Mouse (Mus musculus) CH12.LX (cell line): ENCODE results near the gene Fam20b. TPM values are rescaled to one million over a fixed set of nuclear protein-coding genes. Genes with fewer than 3 reads are reported as not detected.

ENCODE experiments used
- DNase-seq: peaks from one replicate; pipeline ENCODE4 v3.0.0-alpha.2; 2013; ENCODE audit errors: extremely low read depth
- H3K27ac ChIP-seq: 2 replicates; pipeline ENCODE4 v1.5.1; 2012; ENCODE audit warnings: low read depth, mild to moderate bottlenecking, control low read depth, moderate library complexity; ENCODE audit not compliant: insufficient read depth
- H3K27me3 ChIP-seq: replicated peaks from 2 replicates; pipeline ENCODE3; 2012; ENCODE audit warnings: inconsistent platforms
- H3K36me3 ChIP-seq, 2 experiments: replicated peaks in 1 of 2; 2 replicates each; pipeline versions ENCODE3 to v1.6.1; 2012; ENCODE audit warnings: inconsistent platforms in 1 of 2, low read length in 1 of 2, mild to moderate bottlenecking in 1 of 2, mixed read lengths in 1 of 2, moderate library complexity in 1 of 2; ENCODE audit not compliant: control insufficient read depth in 1 of 2, insufficient read depth in 1 of 2
- H3K4me1 ChIP-seq, 2 experiments: 2 replicates each; pipeline ENCODE4 v1.6.1; 2012; ENCODE audit warnings: inconsistent platforms in 1 of 2, moderate library complexity in 1 of 2; ENCODE audit not compliant: insufficient read depth in 2 of 2, control insufficient read depth in 1 of 2
- H3K4me2 ChIP-seq: 2 replicates; pipeline ENCODE4 v1.6.1; 2012; ENCODE audit warnings: low read depth, mild to moderate bottlenecking, control low read depth; ENCODE audit not compliant: poor library complexity, insufficient read depth, severe bottlenecking
- H3K4me3 ChIP-seq, 3 experiments: fragments of 150-350 bp in 1 of 3; sonication (generic) in 1 of 3; replicated peaks in 1 of 3; 2 replicates each; pipeline versions ENCODE3 to v1.5.1; 2011 to 2012; ENCODE audit warnings: low read depth in 2 of 3, low read length in 2 of 3, mild to moderate bottlenecking in 2 of 3, moderate library complexity in 2 of 3, control low read depth in 1 of 3, improper control_type of control experiment in 1 of 3, inconsistent platforms in 1 of 3, mixed read lengths in 1 of 3; ENCODE audit not compliant: poor library complexity in 1 of 3
- H3K79me2 ChIP-seq: replicated peaks from 2 replicates; pipeline ENCODE4 v1.6.1; 2012; ENCODE audit warnings: mild to moderate bottlenecking, moderate library complexity; ENCODE audit not compliant: control insufficient read depth, poor library complexity, insufficient read depth, severe bottlenecking; ENCODE audit errors: extremely low read depth
- H3K9ac ChIP-seq: 2 replicates; pipeline ENCODE4 v1.6.1; 2012; ENCODE audit warnings: low read depth, mild to moderate bottlenecking, control low read depth, moderate library complexity; ENCODE audit not compliant: insufficient read depth
- H3K9me3 ChIP-seq: replicated peaks from 2 replicates; pipeline ENCODE3; 2012; ENCODE audit warnings: low read length, inconsistent platforms, mixed read lengths
- CHD1 ChIP-seq: IDR thresholded peaks from 2 replicates; pipeline ENCODE4 v1.6.1; 2012; ENCODE audit warnings: low read depth, low read length, improper control_type of control experiment, inconsistent platforms
- CHD2 ChIP-seq: IDR thresholded peaks from 2 replicates; pipeline ENCODE4 v1.6.1; 2011; ENCODE audit warnings: low read length, improper control_type of control experiment
- CTCF ChIP-seq, 2 experiments: IDR thresholded peaks in 1 of 2; conservative IDR thresholded peaks in 1 of 2; 2 replicates each; pipeline ENCODE4 v1.5.1; 2011 to 2012; ENCODE audit warnings: low read depth in 2 of 2, low read length in 2 of 2, improper control_type of control experiment in 1 of 2, inconsistent platforms in 1 of 2, mild to moderate bottlenecking in 1 of 2, moderate library complexity in 1 of 2
- E2F4 ChIP-seq: IDR thresholded peaks from 2 replicates; pipeline ENCODE4 v1.6.1; 2011; ENCODE audit warnings: low read depth, low read length, improper control_type of control experiment; ENCODE audit not compliant: insufficient replicate concordance
- ELF1 ChIP-seq: IDR thresholded peaks from 2 replicates; pipeline ENCODE4 v1.6.1; 2014; ENCODE audit warnings: low read depth, mild to moderate bottlenecking, inconsistent platforms, low read length, improper control_type of control experiment
- EP300 ChIP-seq: IDR thresholded peaks from 2 replicates; pipeline ENCODE4 v1.6.1; 2011; ENCODE audit warnings: low read length, improper control_type of control experiment
- GABPA ChIP-seq: IDR thresholded peaks from 2 replicates; pipeline ENCODE4 v1.6.1; 2012; ENCODE audit warnings: low read depth, low read length, improper control_type of control experiment, inconsistent platforms; ENCODE audit not compliant: insufficient replicate concordance
- HCFC1 ChIP-seq: IDR thresholded peaks from 2 replicates; pipeline ENCODE4 v1.6.1; 2012; ENCODE audit warnings: low read depth, mild to moderate bottlenecking, inconsistent platforms, low read length, improper control_type of control experiment
- IRF4 ChIP-seq: IDR thresholded peaks from 2 replicates; pipeline ENCODE4 v1.6.1; 2014; ENCODE audit warnings: low read depth, mild to moderate bottlenecking, inconsistent platforms, low read length, improper control_type of control experiment
- JUND ChIP-seq: conservative IDR thresholded peaks from 2 replicates; pipeline ENCODE4 v1.6.1; 2011; ENCODE audit warnings: low read depth, low read length, improper control_type of control experiment
- MAZ ChIP-seq: IDR thresholded peaks from 2 replicates; pipeline ENCODE4 v1.6.1; 2012; ENCODE audit warnings: low read depth, mild to moderate bottlenecking, inconsistent platforms, low read length, improper control_type of control experiment, moderate library complexity
- MEF2A ChIP-seq: IDR thresholded peaks from 2 replicates; pipeline ENCODE4 v1.6.1; 2014; ENCODE audit warnings: low read depth, mild to moderate bottlenecking, inconsistent platforms, low read length, improper control_type of control experiment, borderline replicate concordance
- MXI1 ChIP-seq: IDR thresholded peaks from 2 replicates; pipeline ENCODE4 v1.6.1; 2011; ENCODE audit warnings: mild to moderate bottlenecking, low read depth, low read length, improper control_type of control experiment
- MYC ChIP-seq: IDR thresholded peaks from 2 replicates; pipeline ENCODE4 v1.6.1; 2011; ENCODE audit warnings: low read depth, mild to moderate bottlenecking, improper control_type of control experiment, low read length
- NELFE ChIP-seq: IDR thresholded peaks from 2 replicates; pipeline ENCODE4 v1.6.1; 2011; ENCODE audit warnings: low read depth, low read length, improper control_type of control experiment
- NRF1 ChIP-seq: IDR thresholded peaks from 2 replicates; pipeline ENCODE4 v1.6.1; 2014; ENCODE audit warnings: low read depth, mild to moderate bottlenecking, inconsistent platforms, low read length, improper control_type of control experiment, moderate library complexity
- PAX5 ChIP-seq: IDR thresholded peaks from 2 replicates; pipeline ENCODE4 v1.6.1; 2012; ENCODE audit warnings: low read length, inconsistent platforms, mixed read lengths
- POLR2A ChIP-seq: IDR thresholded peaks from 2 replicates; pipeline ENCODE4 v1.6.1; 2011; ENCODE audit warnings: low read depth, mild to moderate bottlenecking, improper control_type of control experiment, low read length
- POLR2AphosphoS2 ChIP-seq: IDR thresholded peaks from 2 replicates; pipeline ENCODE4 v1.6.1; 2011; ENCODE audit warnings: low read depth, low read length, improper control_type of control experiment
- RCOR1 ChIP-seq: conservative IDR thresholded peaks from 2 replicates; pipeline ENCODE4 v1.6.1; 2012; ENCODE audit warnings: low read depth, mild to moderate bottlenecking, inconsistent platforms, low read length, improper control_type of control experiment
- SIN3A ChIP-seq: IDR thresholded peaks from 2 replicates; pipeline ENCODE4 v1.6.1; 2012; ENCODE audit warnings: low read length, improper control_type of control experiment, inconsistent platforms
- UBTF ChIP-seq: IDR thresholded peaks from 2 replicates; pipeline ENCODE4 v1.6.1; 2012; ENCODE audit warnings: low read depth, mild to moderate bottlenecking, inconsistent platforms, low read length, improper control_type of control experiment, moderate library complexity
- USF1 ChIP-seq: IDR thresholded peaks from 2 replicates; pipeline ENCODE4 v1.6.1; 2014; ENCODE audit warnings: low read depth, mild to moderate bottlenecking, inconsistent platforms, low read length, improper control_type of control experiment
- ZC3H11A ChIP-seq: IDR thresholded peaks from 2 replicates; pipeline ENCODE4 v1.6.1; 2012; ENCODE audit warnings: low read depth, mild to moderate bottlenecking, inconsistent platforms, low read length, improper control_type of control experiment
- dilution Hi-C: fragments of 300-500 bp; cut with MboI; formaldehyde crosslinking; loops from 2 replicates; pipeline ENCODE4 v1.14.3; 2020; ENCODE audit warnings: low sequenced_read_pairs; ENCODE audit not compliant: extremely low pct_unique_long_range_greater_than_20kb, extremely low pct_ligation_motif_present
- in situ Hi-C: fragments of 300-500 bp; cut with MboI; formaldehyde crosslinking; loops from 3 replicates; pipeline ENCODE4 v1.14.3; 2019; ENCODE audit warnings: low sequenced_read_pairs, low pct_ligation_motif_present, low pct_unique_long_range_greater_than_20kb, mixed read lengths
- polyA plus RNA-seq: library from polyadenylated mRNA; unstranded; fragments of >175 nt; gene quantifications from 2 replicates; pipeline ENCODE4 v1.2.1, GENCODE M21; 2012; ENCODE audit warnings: low read depth; ENCODE audit not compliant: insufficient read length
- total RNA-seq, 2 experiments: library from RNA; depleted of rRNA; stranded (reverse); fragments of 300-350 nt in 1 of 2; fragments of >200 nt in 1 of 2; gene quantifications; 2 replicates each; pipeline ENCODE4 v1.2.3; 2012 to 2014

The Fam20b gene
- total and polyA plus RNA-seq, 3 experiments: 21.2 to 26.5 (median 22.3) TPM

DNA sequence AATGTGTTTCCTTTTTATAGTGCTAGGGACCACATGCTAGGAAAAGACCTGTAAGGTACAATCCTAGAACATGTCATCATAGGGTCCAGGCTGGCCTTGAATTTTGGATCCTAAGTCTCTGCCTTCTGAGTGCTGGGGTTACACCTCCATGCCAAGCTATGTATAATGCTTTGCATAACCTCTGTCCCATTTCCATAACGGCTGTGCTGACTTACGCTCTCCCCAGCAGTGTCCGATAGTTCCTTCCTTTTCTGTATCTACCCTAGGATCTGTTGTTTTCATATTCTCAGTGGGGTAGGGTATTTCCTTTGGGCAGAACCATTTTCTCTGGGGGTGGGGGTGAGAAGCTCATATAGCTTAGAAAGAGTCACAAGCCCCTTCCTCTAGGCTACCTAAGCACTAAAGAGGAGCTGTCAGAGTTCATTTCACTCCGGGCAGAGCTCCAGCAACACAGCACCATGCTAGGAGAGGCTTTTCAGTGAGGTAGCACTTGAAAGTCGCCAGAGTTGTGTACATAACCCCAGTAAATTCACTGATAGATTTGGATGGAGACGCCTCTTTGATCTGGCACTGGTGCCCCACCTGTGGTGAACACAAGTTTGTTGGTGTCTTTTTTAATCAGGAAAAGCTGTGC is 66.6 kb downstream of the Fam20b start (continued):
- no peak; the same call in 1 of the 2 replicates for TF ChIP-seq SIN3A
- TF ChIP-seq IRF4: 0 out of 2 replicates have a peak, but pooled peaks have one; percentile 3
- TF ChIP-seq CHD1: peak; percentile 93
- no peak for TF ChIP-seq USF1
- no peak for TF ChIP-seq ZC3H11A
- TF ChIP-seq MXI1: peak; percentile 20; the same call in 1 of the 2 replicates
- TF ChIP-seq NELFE: 0 out of 2 replicates have a peak, but pooled peaks have one; percentile 22
- TF ChIP-seq EP300: peak; percentile 36; the same call in 1 of the 2 replicates
- TF ChIP-seq NRF1: no peak
- peak; percentile 40; the same call in 1 of the 2 replicates for TF ChIP-seq POLR2AphosphoS2
- TF ChIP-seq POLR2A: no peak
- peak; percentile 46; the same call in 1 of the 2 replicates for TF ChIP-seq MYC

DNA sequence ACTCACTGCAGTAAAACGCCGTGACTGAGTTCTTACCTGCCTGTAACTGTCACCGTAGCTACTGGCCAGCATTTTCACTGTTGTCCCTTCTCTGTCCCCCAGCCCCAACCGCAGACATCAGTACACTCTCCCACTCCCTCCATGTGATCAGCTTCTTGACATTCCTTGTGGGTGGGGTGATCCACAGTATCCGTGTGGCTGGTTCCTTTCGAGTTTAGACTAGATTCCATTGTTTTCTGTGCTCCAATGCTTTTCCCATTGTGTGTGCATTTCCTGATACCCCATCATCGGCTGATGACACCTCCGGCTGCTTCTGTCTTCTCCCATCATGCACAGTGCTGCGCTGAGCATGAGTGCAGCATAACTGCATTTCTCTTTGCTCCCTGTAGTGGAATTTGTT is 68.3 kb downstream of the Fam20b start:
- Histone ChIP-seq H3K9ac (no peak overlapping the region), H3K36me3 (peaks cover 31 to 77% of the 10 kb centered on the region in 2 experiments), H3K27ac (no peak overlapping the region), H3K4me1 (peaks cover 0 to 43% of the 10 kb centered on the region in 2 experiments; a peak in 3 of 4 replicates), H3K4me3 (no peak overlapping the region), H3K27me3 (no peaks in the 10 kb centered on the region), H3K9me3 (no peaks in the 10 kb centered on the region), H3K79me2 (no peaks in the 10 kb centered on the region), H3K4me2 (no peak overlapping the region)
- TF ChIP-seq POLR2A: no peak
- TF ChIP-seq POLR2AphosphoS2: no peak; the same call in 1 of the 2 replicates
- no peak for TF ChIP-seq ELF1
- TF ChIP-seq JUND: no peak
- TF ChIP-seq CTCF (conservative IDR thresholded peaks at IDR 0.05 in 1 of 2, IDR thresholded peaks at IDR 0.05 in 1 of 2; ENCODE audit: low read depth in 2 of 2, low read length in 2 of 2): no peak
- no peak for TF ChIP-seq MAZ
- TF ChIP-seq CHD2: no peak
- no peak for TF ChIP-seq PAX5
- no peak for TF ChIP-seq CHD1
- TF ChIP-seq NELFE: no peak
- no peak for DNase-seq
- in situ Hi-C loops: loop anchor here (10.0 kb wide), 1 partner anchor 64 kb away; the partner anchor contains the start of gene Fam20b
- dilution Hi-C loops: no loop called here

DNA sequence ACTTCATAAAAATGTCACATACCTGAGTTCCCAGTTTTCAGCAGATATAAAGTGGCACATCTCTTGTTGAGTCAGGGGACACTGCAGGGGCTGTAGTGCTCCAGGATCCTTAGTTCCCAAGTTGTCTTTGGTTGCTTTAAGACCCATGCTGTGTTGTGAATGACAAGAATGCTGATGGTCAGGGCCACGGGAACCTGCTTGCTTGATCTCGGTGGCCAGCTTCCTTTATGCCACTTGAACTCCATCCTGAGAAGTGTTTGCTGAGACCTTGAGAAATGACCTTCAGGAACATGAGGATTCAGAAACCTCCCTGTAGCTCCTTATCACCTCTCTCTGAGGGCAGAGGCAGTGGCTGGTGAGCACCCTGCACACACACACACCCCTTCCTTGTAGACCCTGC is 70.2 kb downstream of the Fam20b start:
- H3K4me3 ChIP-seq: no peak overlapping the region
- H3K36me3 ChIP-seq: peaks cover 16 to 76% of the 10 kb centered on the region in 2 experiments
- H3K9ac ChIP-seq: no peak overlapping the region
- no peaks in the 10 kb centered on the region for H3K9me3 ChIP-seq
- no peak overlapping the region for H3K4me2 ChIP-seq
- H3K27ac ChIP-seq: no peak overlapping the region
- no peak for TF ChIP-seq CHD1
- TF ChIP-seq POLR2A: no peak
- TF ChIP-seq JUND: no peak
- no peak for TF ChIP-seq GABPA
- TF ChIP-seq RCOR1: no peak
- no peak for TF ChIP-seq UBTF
- TF ChIP-seq MEF2A: no peak
- TF ChIP-seq ZC3H11A: no peak
- TF ChIP-seq HCFC1: no peak
- TF ChIP-seq E2F4: no peak
- no peak for TF ChIP-seq MXI1
- no peaks in the 10 kb centered on the region for H3K79me2 ChIP-seq
- H3K4me1 ChIP-seq: peaks cover 0 to 24% of the 10 kb centered on the region in 2 experiments; a peak in 3 of 4 replicates
- H3K27me3 ChIP-seq: no peaks in the 10 kb centered on the region
- dilution Hi-C loops (no loop called here), in situ Hi-C loops (loop anchor here (25.0 kb wide), 1 partner anchor 236 kb away; the partner anchor contains the start of gene Axdnd1)
- no peak for DNase-seq
